Mouse (Mus musculus) adrenal gland, adult 10 weeks (tissue): ENCODE measurements around the gene Gckr. TPM values are rescaled to one million over a fixed set of nuclear protein-coding genes. Genes with fewer than 3 reads are reported as not detected.

ENCODE experiments used
- polyA plus RNA-seq: library from polyadenylated mRNA; stranded (reverse); fragments of 350-450 nt; fragmentation: Illumina TruSeq; extraction: RNeasy Lipid Tissue Mini Kit (QIAGEN cat#74804); gene quantifications from one replicate; pipeline ENCODE4 v1.2.3, GENCODE M21; 2014; ENCODE audit warnings: low read depth, low replicate concordance

Gene Gckr
- not detected for polyA plus RNA-seq

GRCm38 (mm10) chr5:31297047-31297757 is at the start of gene Gckr:
Gene Gckr (plus strand): TSS chr5:31297443.

GRCm38 (mm10) chr5:31251541-31252101 is 45.6 kb upstream of the Gckr start, which contains the start of gene Krtcap3:
Gene Krtcap3 (plus strand): TSS chr5:31251691.

GRCm38 (mm10) chr5:31290521-31291360 is 6.5 kb upstream of the Gckr start, which contains the start of gene Ift172:
Gene Ift172 (minus strand): TSS chr5:31291116.

GRCm38 (mm10) chr5:31295606-31296141 is 1.6 kb upstream of the Gckr start, which contains the start of gene Fndc4:
Gene Fndc4 (minus strand): TSS chr5:31296080.

Other genes with a start within 250 kb of the Gckr start
- 125 TPM for gene Atraid, start 249.1 kb upstream of the Gckr start, polyA plus RNA-seq
- gene Slc5a6, start 248.5 kb upstream of the Gckr start, polyA plus RNA-seq = 4.0 TPM
- 0.76 TPM for gene Cad, start 242.7 kb upstream of the Gckr start, polyA plus RNA-seq
- gene Dnajc5g, start 191.2 kb upstream of the Gckr start, polyA plus RNA-seq = not detected
- not detected for gene Slc30a3, start 189.2 kb upstream of the Gckr start, polyA plus RNA-seq
- not detected for gene Trim54, start 180.7 kb upstream of the Gckr start, polyA plus RNA-seq
- gene Ucn, start 158.6 kb upstream of the Gckr start, polyA plus RNA-seq = not detected
- 88.7 TPM for gene Mpv17, start 143.2 kb upstream of the Gckr start, polyA plus RNA-seq
- gene Gm29609, start 117.5 kb upstream of the Gckr start, polyA plus RNA-seq = 0.35 TPM
- 47.4 TPM for gene Gtf3c2, start 117.3 kb upstream of the Gckr start, polyA plus RNA-seq
- gene Snx17, start 104.2 kb upstream of the Gckr start, polyA plus RNA-seq = 72.7 TPM
- gene Eif2b4, start 104.0 kb upstream of the Gckr start, polyA plus RNA-seq = 2.9 TPM
- 1.3 TPM for gene Zfp513, start 95.1 kb upstream of the Gckr start, polyA plus RNA-seq
- gene Ppm1g, start 76.8 kb upstream of the Gckr start, polyA plus RNA-seq = 30.8 TPM
- 91.5 TPM for gene Nrbp1, start 56.6 kb upstream of the Gckr start, polyA plus RNA-seq
- not detected for gene Gm9970, start 56.2 kb upstream of the Gckr start, polyA plus RNA-seq
- gene Krtcap3, start 45.8 kb upstream of the Gckr start, polyA plus RNA-seq = not detected
- gene Ift172, start 6.3 kb upstream of the Gckr start, polyA plus RNA-seq = 14.0 TPM
- 3.6 TPM for gene Fndc4, start 1.4 kb upstream of the Gckr start, polyA plus RNA-seq
- gene Zfp512, start 155.0 kb downstream of the Gckr start, polyA plus RNA-seq = 27.6 TPM
- not detected for gene 4930548H24Rik, start 188.3 kb downstream of the Gckr start, polyA plus RNA-seq
- gene Gpn1, start 197.3 kb downstream of the Gckr start, polyA plus RNA-seq = 34.2 TPM
- 64.8 TPM for gene Slc4a1ap, start 229.6 kb downstream of the Gckr start, polyA plus RNA-seq
- gene Supt7l, start 230.4 kb downstream of the Gckr start, polyA plus RNA-seq = 18.2 TPM